Mouse (Mus musculus): Measurements from ENCODE around the gene Tdrkh. TPM values are rescaled to one million over a fixed set of nuclear protein-coding genes. Genes with fewer than 3 reads are reported as not detected.

Tdrkh gene
- polyA plus RNA-seq (2015; fragmentation: Nextera tagmentation; extraction: Ambion mirVana), result 50.7 and 54.9 TPM in 2 replicates

DNA sequence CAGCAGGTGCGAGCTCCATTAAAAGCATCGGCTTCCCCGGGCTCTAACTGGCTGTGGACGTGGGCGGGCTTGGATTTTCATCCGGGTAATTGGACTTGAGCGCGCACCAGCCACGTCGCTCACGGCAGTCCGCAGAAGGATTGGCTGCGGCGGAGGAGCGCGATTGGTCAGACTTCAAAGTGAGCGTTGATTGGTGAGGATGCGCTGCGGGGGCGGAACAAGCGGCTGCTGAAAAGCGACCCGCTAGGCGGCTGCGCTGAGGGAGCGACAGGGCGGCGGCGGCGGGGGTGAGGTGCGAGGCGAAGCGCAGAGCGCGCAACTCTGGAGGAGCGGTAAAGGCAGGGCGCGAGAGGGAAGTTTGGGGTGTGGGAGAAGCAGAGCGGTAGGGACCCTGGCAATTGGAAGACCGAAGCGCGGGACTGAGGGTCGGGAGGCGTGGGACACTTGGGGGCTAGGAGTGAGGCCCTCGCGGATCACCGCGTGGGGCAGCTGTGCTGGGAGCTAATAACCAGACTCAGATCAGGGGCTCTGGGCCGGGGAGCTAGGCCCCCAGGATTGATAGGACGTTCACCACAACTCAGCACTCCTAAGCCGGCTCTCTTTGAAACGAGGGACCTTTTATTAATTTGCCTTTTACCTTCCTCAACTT lies at the start of gene Tdrkh:
TSS of gene Tdrkh (plus strand) at position 243 of the 649 bp plus-strand sequence.
- peak; percentile 100 for ATAC-seq
- peak within 1 kb of the TSS; percentile 87 for H3K27ac ChIP-seq (ENCODE audit: low read length)
- peak within 1 kb of the TSS; percentile 84 for H3K4me3 ChIP-seq (ENCODE audit: low read depth, low read length)
- peak within 1 kb of the TSS; percentile 82 for H3K9ac ChIP-seq (ENCODE audit: low read depth, low read length)
- WGBS, result 3% methylated on average over 52 of the region's 52 CpGs
- H3K4me1 ChIP-seq (ENCODE audit: control insufficient read depth, insufficient read depth, low read length), result peaks cover 14% of the 10 kb centered on the region
- H3K9me3 ChIP-seq (replicated peaks; ENCODE audit: control insufficient read depth, low read length, poor library complexity, severe bottlenecking), result no peaks in the 10 kb centered on the region
- H3K36me3 ChIP-seq (ENCODE audit: control insufficient read depth, insufficient read depth, low read length), result no peaks in the 10 kb centered on the region
- H3K4me2 ChIP-seq (ENCODE audit: low read length), result peak within 1 kb of the TSS; percentile 95
- H3K27me3 ChIP-seq (ENCODE audit: control insufficient read depth, insufficient read depth, low read depth, low read length), result no peaks in the 10 kb centered on the region

DNA sequence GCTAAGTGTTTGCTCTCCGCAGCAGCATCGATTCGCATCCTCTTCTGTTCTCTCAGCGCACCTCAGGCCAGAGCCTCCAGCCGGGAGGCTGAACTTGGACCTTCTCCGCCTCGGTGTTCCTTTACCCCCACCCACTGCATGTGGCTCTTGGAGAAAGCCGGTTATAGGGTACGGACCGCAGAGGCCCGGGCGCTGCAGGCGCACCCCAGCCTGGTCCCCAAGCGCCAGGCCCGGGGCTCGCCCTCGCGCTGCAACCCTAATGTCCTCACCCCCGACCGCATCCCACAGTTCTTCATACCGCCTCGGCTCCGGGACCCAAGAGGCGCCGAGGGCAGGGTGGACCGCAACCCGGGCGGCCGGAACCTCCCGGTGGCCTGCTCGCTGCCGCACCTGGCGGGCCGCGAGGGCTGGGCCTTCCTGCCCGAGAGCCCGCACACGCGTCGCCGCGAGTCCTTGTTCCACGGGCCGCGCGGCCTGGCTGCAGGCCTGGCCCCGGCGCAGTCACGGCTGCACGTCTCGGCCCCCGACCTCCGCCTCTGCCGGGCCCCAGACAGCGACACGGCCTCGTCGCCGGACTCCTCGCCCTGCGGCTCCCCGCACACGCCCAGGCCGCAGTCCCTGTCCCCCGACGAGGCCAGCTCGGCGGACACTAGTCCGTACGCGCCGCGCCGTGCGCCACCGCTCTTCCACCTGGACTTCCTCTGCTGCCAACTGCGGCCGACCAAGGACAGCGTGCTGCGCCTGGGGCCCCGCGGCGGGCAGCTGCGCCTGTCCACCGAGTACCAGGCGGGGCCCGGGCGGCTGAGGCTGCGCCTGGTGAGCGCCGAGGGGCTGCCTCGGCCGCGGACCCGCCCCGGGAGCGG lies 49.6 kb upstream of the Tdrkh start:
- peak overlapping the region; percentile 61 for H3K27ac ChIP-seq (ENCODE audit: low read length)
- H3K27me3 ChIP-seq (ENCODE audit: control insufficient read depth, insufficient read depth, low read depth, low read length), result no peaks in the 10 kb centered on the region
- peak overlapping the region; percentile 88 for H3K9ac ChIP-seq (ENCODE audit: low read depth, low read length)
- peak; percentile 70 for ATAC-seq
- H3K36me3 ChIP-seq (ENCODE audit: control insufficient read depth, insufficient read depth, low read length), result no peaks in the 10 kb centered on the region
- no peaks in the 10 kb centered on the region for H3K9me3 ChIP-seq (replicated peaks; ENCODE audit: control insufficient read depth, low read length, poor library complexity, severe bottlenecking)
- peak overlapping the region; percentile 62 for H3K4me3 ChIP-seq (ENCODE audit: low read depth, low read length)
- peak overlapping the region; percentile 91 for H3K4me2 ChIP-seq (ENCODE audit: low read length)
- WGBS, result 5% methylated on average over 70 of the region's 97 CpGs
- peaks cover 3% of the 10 kb centered on the region; the same call in 1 of the 2 replicates for H3K4me1 ChIP-seq (ENCODE audit: control insufficient read depth, insufficient read depth, low read length)

DNA sequence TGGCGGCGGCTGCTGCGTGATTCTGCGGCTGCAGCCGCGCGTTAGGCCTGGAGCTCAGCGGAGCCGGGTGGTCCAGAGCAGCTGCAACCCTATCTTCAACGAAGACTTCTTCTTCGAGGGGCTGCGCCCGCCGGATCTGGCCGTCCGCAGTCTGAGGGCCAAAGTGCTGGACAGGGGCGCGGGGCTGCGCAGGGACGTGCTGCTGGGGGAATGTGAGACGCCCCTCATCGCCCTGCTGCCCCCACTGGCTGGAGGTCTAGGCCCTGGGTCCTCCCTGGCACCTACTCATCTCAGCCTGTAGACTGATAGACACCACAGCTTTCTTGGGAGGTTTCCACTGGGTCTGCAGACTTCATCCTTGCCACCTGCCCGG lies 48.9 kb upstream of the Tdrkh start:
- H3K36me3 ChIP-seq (ENCODE audit: control insufficient read depth, insufficient read depth, low read length), result no peaks in the 10 kb centered on the region
- peak overlapping the region; percentile 88 for H3K9ac ChIP-seq (ENCODE audit: low read depth, low read length)
- peak overlapping the region; percentile 61 for H3K27ac ChIP-seq (ENCODE audit: low read length)
- ATAC-seq, result peak; percentile 63
- peak overlapping the region; percentile 62 for H3K4me3 ChIP-seq (ENCODE audit: low read depth, low read length)
- peak overlapping the region; percentile 91 for H3K4me2 ChIP-seq (ENCODE audit: low read length)
- peaks cover 3% of the 10 kb centered on the region; the same call in 1 of the 2 replicates for H3K4me1 ChIP-seq (ENCODE audit: control insufficient read depth, insufficient read depth, low read length)
- no peaks in the 10 kb centered on the region for H3K9me3 ChIP-seq (replicated peaks; ENCODE audit: control insufficient read depth, low read length, poor library complexity, severe bottlenecking)
- H3K27me3 ChIP-seq (ENCODE audit: control insufficient read depth, insufficient read depth, low read depth, low read length), result no peaks in the 10 kb centered on the region
- WGBS, result 5% methylated on average over 23 of the region's 23 CpGs

DNA sequence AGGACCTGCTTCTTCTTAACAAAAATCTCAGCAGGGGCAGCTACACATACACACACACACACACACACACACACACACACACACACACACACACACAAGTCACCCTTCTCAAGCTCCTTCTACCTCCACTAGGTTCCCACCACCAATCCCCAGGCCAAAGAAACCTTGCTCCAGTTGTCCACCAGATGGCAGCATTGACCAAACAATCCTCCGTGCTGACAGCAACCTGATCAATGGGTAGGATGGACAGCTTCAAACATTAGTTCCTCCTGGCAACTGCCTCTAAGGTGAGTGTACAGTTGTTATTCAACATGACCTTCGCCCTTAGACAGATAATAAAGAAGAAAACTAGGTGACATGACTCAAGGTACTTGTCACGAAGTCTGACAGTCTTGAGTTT lies 46.3 kb upstream of the Tdrkh start:
- Histone ChIP-seq H3K9me3 (replicated peaks; ENCODE audit: control insufficient read depth, low read length, poor library complexity, severe bottlenecking) (no peaks in the 10 kb centered on the region), H3K4me1 (ENCODE audit: control insufficient read depth, insufficient read depth, low read length) (peaks cover 3% of the 10 kb centered on the region; the same call in 1 of the 2 replicates), H3K27ac (ENCODE audit: low read length) (no peak overlapping the region), H3K4me2 (ENCODE audit: low read length) (no peak overlapping the region), H3K4me3 (ENCODE audit: low read depth, low read length) (no peak overlapping the region), H3K9ac (ENCODE audit: low read depth, low read length) (no peak overlapping the region), H3K36me3 (ENCODE audit: control insufficient read depth, insufficient read depth, low read length) (no peaks in the 10 kb centered on the region), H3K27me3 (ENCODE audit: control insufficient read depth, insufficient read depth, low read depth, low read length) (no peaks in the 10 kb centered on the region)
- 17% methylated on average over 3 of the region's 3 CpGs for WGBS
- ATAC-seq, result peak; percentile 47; the same call in 1 of the 2 replicates

DNA sequence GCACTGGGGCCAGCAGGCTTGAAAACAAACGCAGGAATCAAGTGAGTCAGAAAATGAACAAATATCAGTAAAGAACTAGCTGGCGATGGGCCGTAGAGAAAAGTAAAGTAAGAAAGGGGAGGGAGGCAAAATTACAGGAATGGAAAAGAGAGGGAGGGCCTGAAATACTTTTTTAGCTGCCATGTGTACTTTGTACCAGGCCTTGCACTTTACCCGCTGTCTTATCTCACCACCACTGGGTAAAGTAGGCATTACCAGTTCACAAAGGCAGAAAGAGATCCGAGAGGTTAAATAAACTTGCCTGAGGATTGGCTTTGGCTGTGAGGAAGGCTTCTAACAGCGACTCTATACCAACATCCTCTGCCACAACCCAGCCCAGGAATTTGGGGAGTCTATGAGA lies 45.6 kb upstream of the Tdrkh start:
- Histone ChIP-seq H3K36me3 (ENCODE audit: control insufficient read depth, insufficient read depth, low read length) (no peaks in the 10 kb centered on the region), H3K4me1 (ENCODE audit: control insufficient read depth, insufficient read depth, low read length) (peaks cover 3% of the 10 kb centered on the region; the same call in 1 of the 2 replicates), H3K27me3 (ENCODE audit: control insufficient read depth, insufficient read depth, low read depth, low read length) (no peaks in the 10 kb centered on the region), H3K9ac (ENCODE audit: low read depth, low read length) (no peak overlapping the region), H3K4me2 (ENCODE audit: low read length) (no peak overlapping the region), H3K9me3 (replicated peaks; ENCODE audit: control insufficient read depth, low read length, poor library complexity, severe bottlenecking) (no peaks in the 10 kb centered on the region), H3K27ac (ENCODE audit: low read length) (no peak overlapping the region), H3K4me3 (ENCODE audit: low read depth, low read length) (no peak overlapping the region)
- WGBS, result 85% methylated on average over 6 of the region's 6 CpGs
- ATAC-seq, result no peak

DNA sequence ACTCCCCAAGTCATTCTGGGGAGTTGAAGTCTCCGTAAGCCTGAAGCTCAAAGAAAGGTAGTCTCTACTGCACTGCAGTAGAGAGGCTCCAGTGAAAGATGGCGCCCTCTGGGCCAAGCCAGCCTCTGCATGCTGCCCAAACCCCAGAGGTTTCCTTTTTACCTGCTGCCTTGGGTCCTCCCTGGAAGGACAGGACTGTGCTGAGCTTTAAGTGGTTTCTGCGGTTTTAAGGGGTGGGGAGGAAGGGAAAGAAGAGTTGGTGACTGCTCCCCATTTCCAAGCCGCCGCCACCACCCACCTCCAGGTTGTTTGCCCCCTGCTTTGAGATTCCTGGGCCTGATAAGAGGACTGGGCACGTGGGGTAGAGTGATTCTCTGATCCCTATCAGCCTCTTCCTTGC lies 44.4 kb upstream of the Tdrkh start:
- Histone ChIP-seq H3K9ac (ENCODE audit: low read depth, low read length) (no peak overlapping the region), H3K36me3 (ENCODE audit: control insufficient read depth, insufficient read depth, low read length) (no peaks in the 10 kb centered on the region), H3K9me3 (replicated peaks; ENCODE audit: control insufficient read depth, low read length, poor library complexity, severe bottlenecking) (no peaks in the 10 kb centered on the region), H3K4me1 (ENCODE audit: control insufficient read depth, insufficient read depth, low read length) (peaks cover 10% of the 10 kb centered on the region; the same call in 1 of the 2 replicates), H3K27me3 (ENCODE audit: control insufficient read depth, insufficient read depth, low read depth, low read length) (peaks cover under 1% of the 10 kb centered on the region; the same call in 1 of the 2 replicates), H3K27ac (ENCODE audit: low read length) (no peak overlapping the region), H3K4me3 (ENCODE audit: low read depth, low read length) (no peak overlapping the region), H3K4me2 (ENCODE audit: low read length) (no peak overlapping the region)
- no peak for ATAC-seq
- 69% methylated on average over 6 of the region's 6 CpGs for WGBS

DNA sequence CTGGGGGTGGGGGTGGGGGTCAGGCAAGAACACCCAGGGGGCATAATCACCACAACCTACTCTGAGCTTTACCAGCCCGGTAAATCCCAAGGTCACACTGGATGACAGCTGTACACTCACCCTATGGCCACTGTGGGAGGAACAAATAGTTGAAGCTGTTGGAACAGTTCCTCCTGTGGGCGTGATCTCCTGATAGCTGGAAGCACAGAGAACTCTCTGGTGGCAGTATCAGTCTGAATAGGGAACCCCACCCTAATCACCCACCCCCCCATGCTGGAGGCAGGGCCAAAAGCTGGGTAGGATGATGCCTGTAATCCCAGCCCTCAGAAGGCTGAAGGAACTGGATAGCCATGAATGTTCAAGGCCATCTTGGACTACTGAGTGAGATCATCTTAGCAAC lies 43.4 kb upstream of the Tdrkh start:
- Histone ChIP-seq H3K4me3 (ENCODE audit: low read depth, low read length) (no peak overlapping the region), H3K4me2 (ENCODE audit: low read length) (no peak overlapping the region), H3K36me3 (ENCODE audit: control insufficient read depth, insufficient read depth, low read length) (no peaks in the 10 kb centered on the region), H3K4me1 (ENCODE audit: control insufficient read depth, insufficient read depth, low read length) (peaks cover 11% of the 10 kb centered on the region; the same call in 1 of the 2 replicates), H3K9me3 (replicated peaks; ENCODE audit: control insufficient read depth, low read length, poor library complexity, severe bottlenecking) (no peaks in the 10 kb centered on the region), H3K27ac (ENCODE audit: low read length) (no peak overlapping the region), H3K9ac (ENCODE audit: low read depth, low read length) (no peak overlapping the region), H3K27me3 (ENCODE audit: control insufficient read depth, insufficient read depth, low read depth, low read length) (peaks cover 2% of the 10 kb centered on the region; the same call in 1 of the 2 replicates)
- no peak for ATAC-seq
- 82% methylated on average over 2 of the region's 2 CpGs for WGBS

DNA sequence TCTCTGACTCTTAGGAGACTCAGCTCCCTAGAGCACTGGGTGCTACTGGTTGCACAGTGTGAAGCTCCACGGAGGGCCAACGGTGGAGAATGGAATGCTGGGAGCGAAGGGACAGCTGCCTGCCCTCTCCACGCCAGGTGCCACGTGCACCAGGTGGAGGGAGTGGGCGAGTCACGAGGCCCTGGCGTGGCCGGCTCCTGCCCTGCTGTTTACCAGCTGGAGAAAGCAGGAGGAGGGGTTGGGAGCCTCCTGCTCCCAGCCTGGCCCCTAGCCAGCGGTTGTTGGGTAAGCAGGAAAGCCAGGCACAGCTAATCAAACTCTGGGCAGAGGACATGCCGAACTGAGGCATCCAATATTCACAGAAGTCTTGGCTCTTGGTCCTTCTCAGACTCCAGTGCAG lies 41.4 kb upstream of the Tdrkh start:
- H3K4me3 ChIP-seq (ENCODE audit: low read depth, low read length), result no peak overlapping the region
- ATAC-seq, result peak; percentile 18; the same call in 1 of the 2 replicates
- peaks cover 11% of the 10 kb centered on the region; the same call in 1 of the 2 replicates for H3K4me1 ChIP-seq (ENCODE audit: control insufficient read depth, insufficient read depth, low read length)
- no peak overlapping the region for H3K27ac ChIP-seq (ENCODE audit: low read length)
- H3K27me3 ChIP-seq (ENCODE audit: control insufficient read depth, insufficient read depth, low read depth, low read length), result peaks cover 2% of the 10 kb centered on the region; the same call in 1 of the 2 replicates
- no peaks in the 10 kb centered on the region for H3K9me3 ChIP-seq (replicated peaks; ENCODE audit: control insufficient read depth, low read length, poor library complexity, severe bottlenecking)
- no peak overlapping the region for H3K9ac ChIP-seq (ENCODE audit: low read depth, low read length)
- H3K4me2 ChIP-seq (ENCODE audit: low read length), result peak overlapping the region; percentile 31
- WGBS, result 3% methylated on average over 11 of the region's 11 CpGs
- no peaks in the 10 kb centered on the region for H3K36me3 ChIP-seq (ENCODE audit: control insufficient read depth, insufficient read depth, low read length)

Measured in midbrain, embryonic 16.5 days (tissue).